Mouse (Mus musculus) gonadal fat pad, adult 2 months (tissue): Measurements from ENCODE around the gene Xylt2. TPM values are rescaled to one million over a fixed set of nuclear protein-coding genes. Genes with fewer than 3 reads are reported as not detected.
A peak's percentile ranks its signal among the peaks of the same experiment; 100 is the strongest.
"Not testable (repeated sequence)": the region's sequence is repeated elsewhere in the genome, so short reads cannot be mapped to it uniquely, and the experiment has no call there.

Source experiments
- DNase-seq: peaks from one replicate; pipeline ENCODE4 v3.0.0-alpha.2; 2012; ENCODE audit warnings: low read depth
- polyA plus RNA-seq: library from polyadenylated mRNA; depleted of rRNA; stranded (reverse); fragments of >200 nt; gene quantifications from 2 replicates; pipeline ENCODE4 v1.2.3, GENCODE M21; 2012; rRNA removed

The Xylt2 gene
- 24.0 and 26.6 TPM in 2 replicates for polyA plus RNA-seq

DNA sequence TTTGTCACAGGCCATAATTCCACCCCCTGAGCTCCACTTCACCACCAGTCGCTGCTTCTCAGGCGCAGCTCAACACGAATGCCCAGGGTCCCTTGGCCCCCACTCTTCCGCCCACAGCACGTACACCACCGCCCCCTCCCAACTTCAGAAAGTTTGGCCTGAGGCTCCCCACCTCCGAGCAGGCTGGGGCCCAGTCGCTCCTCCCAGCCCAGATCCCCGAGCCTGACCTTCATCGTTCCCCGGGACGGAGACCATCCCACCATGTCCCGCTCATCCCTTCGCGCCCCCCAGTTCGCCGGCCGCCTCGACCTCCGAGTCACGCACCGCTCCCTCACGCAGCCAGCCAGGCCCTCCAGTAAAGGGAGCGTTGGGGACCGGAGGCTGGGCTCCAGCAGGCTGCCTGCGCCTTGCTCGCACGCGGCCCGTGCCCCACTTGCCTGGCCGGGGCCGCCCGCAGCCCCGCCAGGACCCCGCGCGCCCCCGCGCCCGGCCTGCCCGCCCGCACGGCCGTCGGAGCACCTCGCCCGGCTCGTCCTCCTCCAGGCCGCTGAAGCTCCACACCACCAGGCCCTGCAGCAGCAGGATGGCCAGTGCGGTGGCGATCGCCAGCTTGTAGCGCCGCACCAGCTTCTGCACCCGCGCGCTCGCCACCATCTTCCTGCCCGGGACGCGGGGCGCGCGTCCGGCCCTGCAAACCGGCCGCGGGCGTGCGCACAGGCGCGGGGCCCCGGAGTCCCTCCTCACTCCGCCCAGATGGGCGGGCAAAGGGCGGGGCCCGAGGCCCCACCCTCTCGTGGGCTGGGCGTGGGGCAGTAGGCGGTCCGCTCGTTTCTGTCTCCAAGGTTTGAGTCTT, at the start of gene Xylt2:
Xylt2 (minus strand) TSS at position 762 of the 853 bp plus-strand sequence.
- DNase-seq, result peak; percentile 20

GRCm38 (mm10) chr11:94719216-94719615, 41.9 kb upstream of the Xylt2 start:
- no peak for DNase-seq

DNA sequence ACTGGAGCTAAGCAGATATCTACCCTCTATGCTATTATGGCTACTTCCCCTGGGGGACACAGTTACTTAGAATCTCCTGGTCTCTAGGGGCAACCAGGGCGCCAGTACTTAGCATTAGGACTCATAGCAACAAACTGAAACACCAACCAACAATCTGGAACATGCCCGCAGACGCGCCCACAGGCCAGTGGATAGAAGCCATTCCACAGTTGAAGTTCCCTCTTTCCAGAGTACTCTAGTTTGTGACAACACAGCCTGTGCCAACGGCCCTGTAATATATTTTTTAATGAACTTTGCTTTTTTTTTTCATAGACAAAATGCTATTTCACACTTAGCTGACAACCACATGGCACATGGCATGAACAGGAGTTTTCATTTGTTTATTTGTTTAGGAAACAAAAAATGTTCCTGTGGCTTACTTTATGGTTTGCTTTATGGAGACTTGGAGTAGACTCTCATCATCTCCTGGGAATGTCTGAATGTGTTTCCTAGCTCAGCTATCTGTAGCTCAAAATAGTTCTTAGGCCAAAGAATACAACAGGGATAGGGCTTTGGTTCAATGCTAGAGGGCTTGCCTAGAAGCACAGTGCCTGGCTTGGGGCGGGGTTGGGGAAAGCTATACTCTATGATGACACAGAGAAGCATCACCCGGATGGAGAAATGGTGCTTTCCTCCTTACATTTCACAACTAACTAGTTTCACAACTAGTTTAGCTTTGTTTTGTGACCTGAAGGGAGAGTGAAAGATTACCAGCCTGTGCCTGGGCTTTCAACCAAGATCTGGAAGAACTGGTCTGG, 41.0 kb upstream of the Xylt2 start:
- peak; percentile 46 for DNase-seq

DNA sequence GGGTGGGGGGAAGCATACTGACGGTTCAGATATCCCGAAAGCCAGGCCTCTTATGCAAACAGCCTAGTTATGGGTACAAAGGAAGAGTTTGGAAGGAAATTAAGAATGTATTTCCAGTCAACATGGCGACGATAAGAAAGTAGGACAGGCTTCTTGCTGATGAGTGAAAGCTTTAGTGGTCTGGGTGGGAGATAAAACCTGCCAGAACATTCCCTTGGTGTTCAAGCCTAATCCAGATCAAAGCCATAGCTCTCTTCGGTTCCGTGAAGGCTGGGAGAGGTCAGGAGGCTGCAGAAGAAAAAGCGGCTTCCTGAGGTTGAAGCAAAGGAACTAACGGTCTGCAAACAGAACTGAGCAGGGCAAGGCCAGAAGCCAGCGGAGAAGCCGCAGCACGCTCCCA, 39.9 kb upstream of the Xylt2 start:
- DNase-seq, result no peak

DNA sequence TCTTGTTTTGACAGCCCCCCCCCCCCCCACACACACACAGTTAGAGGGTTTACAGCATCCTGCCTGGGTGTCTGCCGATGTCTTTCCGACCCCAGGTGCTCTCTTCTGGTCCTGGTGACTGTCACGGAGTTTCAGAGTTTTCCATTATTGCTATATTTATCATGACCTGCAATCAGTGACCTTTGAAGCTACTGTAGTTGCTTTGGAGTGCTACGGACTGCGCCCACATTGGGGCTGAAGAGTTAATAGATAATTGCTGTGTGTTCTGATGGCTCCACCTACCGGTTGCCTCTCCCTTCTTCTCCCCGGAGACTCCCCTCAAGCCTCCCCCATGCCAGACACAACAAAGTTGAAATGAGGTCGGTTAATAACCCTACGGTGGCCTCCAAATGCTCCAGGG, 39.4 kb upstream of the Xylt2 start:
- DNase-seq, result no peak

DNA sequence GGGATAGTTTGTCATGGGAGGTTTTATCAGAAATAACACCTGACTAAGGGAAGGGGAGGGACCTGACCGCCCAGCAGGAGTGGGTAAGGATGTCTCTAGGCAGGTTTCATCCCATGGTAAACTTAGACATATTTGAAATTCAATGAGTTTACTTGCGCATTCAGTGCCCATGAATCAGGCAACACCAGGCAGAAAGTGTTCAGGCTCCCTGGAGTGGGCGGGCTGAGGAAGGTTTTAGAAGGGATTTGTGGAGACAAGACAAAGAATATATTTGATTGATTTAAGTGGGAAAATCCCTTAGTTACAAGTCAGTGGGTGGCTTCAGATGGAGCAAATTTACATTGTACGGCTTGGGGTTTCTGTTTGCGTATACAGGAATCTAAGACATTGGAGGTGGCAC, 38.3 kb upstream of the Xylt2 start:
- DNase-seq, result no peak

GRCm38 (mm10) chr11:94713246-94713860, 36.0 kb upstream of the Xylt2 start:
- DNase-seq, result no peak

- DNase-seq, result no peak
Observed at GRCm38 (mm10) chr11:94704472-94704871, 27.2 kb upstream of the Xylt2 start, which contains the start of gene Gm11541. Gene Gm11541, minus strand, starts transcription at chr11:94704499.

- no peak for DNase-seq
Observed at GRCm38 (mm10) chr11:94704020-94704419, 26.7 kb upstream of the Xylt2 start.

- no peak for DNase-seq
Observed at GRCm38 (mm10) chr11:94702216-94702610, 24.9 kb upstream of the Xylt2 start.

- no peak for DNase-seq
Observed at GRCm38 (mm10) chr11:94701401-94702215, 24.3 kb upstream of the Xylt2 start.

- no peak for DNase-seq
Observed at GRCm38 (mm10) chr11:94699399-94699798, 22.1 kb upstream of the Xylt2 start.

GRCm38 (mm10) chr11:94697703-94698464, 20.6 kb upstream of the Xylt2 start:
- no peak for DNase-seq

DNA sequence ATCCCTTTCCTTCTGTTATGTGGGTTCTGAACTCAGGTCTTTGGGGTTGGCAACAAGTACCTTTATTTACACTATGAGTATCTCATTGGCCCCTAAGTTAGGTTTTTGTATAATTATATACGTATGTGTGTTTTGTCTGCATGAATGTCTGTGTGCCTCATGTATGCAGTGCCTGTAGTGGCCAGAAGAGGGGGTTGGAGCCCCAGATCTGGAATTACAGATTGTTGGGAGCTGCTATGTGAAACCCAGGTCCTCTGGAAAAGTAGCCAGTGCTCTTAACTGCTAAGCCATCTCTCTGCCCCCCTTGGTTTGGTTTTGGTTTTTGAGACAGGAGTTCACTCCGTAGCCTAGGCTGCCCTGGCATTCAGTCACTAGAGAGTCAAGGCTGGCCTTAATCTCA, 19.8 kb upstream of the Xylt2 start:
- DNase-seq, result no peak

DNA sequence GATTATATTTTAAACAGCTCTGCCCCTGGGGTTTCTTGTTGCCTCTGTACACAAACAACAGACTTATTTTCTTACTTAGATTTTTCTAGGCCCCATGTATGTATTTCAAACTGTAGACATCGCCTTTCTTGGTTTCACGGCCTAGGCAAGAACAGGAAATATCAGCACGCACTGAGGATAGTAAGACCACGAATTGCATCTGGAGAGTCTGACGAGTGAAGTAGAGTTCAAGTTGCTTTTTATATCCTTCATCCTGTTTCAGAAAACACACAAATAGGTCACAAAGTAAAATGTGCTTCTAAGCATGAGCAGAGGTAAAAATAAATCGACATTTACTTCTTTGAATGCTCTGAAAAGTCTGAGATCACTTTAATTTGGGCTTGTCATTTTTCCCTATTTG, 18.2 kb upstream of the Xylt2 start:
- no peak for DNase-seq

- DNase-seq, result not testable (repeated sequence)
Observed at GRCm38 (mm10) chr11:94692502-94692901, 15.2 kb upstream of the Xylt2 start.

GRCm38 (mm10) chr11:94687178-94687577, 9.9 kb upstream of the Xylt2 start:
- no peak for DNase-seq

DNA sequence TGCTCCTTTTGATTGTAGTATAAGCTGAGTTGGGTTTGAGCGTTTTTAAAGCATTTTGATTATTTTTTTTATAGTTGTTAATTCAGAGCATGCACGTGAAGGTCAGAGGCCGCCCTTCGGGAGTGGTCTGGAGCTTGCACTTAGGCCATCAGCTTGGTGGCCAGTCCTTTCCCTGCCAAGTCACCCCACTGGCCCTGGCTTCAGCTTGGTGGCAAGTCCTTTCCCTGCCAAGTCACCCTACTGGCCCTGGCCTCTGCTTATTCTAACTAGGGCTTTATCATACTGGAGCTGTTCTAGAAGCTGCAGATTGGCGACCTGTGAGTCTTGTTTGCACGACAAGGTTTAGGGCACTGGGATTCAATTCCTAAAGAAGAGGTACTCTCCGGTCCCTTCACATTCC, 5.1 kb upstream of the Xylt2 start:
- no peak for DNase-seq

GRCm38 (mm10) chr11:94681640-94682039, 4.3 kb upstream of the Xylt2 start:
- DNase-seq, result no peak

DNA sequence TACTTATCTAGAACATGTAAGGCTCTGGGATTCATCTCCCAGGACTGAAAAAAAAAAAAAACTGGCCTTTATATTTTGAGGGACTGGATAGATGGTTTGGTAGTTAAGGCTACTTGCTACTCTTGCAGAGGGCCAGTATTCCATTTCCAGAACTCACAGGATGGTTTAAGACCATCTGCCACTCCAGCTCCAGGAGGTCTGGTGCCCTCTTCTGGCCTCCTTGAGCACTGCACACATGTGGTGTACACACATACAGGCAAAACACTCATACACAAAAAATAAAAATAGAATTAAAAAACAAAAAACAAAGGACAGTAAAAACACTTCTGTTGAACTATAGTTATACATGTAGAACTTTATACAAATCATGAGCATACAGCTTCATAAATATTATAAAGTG, 3.3 kb upstream of the Xylt2 start:
- no peak for DNase-seq
